Comparison of ENCODE assay signal across 24 mouse cellular contexts in the genomic region with DNA sequence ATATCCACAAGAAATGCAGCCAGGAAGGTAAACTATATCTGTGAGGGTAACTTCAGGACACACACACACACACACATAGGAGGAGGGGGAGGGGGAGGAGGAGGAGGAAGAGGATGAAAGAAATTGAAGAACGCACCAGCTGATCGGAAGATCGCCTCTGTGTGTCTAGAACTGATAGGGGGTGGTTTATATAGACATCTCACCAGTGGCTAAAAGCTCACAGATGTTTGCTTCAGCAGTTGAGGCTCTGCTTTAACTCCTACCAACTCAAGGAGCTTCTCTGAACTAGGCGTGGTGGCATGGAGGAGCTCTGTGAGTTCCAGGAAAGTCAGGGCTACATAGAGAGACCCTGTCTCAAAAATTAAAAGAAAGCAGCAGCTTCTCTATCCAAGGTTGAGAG.
DNase-seq lines count a peak whose midpoint lies in the region; ATAC-seq and TF ChIP-seq lines count a peak whose summit lies in the region.
"Had no signal": no experiment of that assay in that cellular context is flagged by ENCODE, and none has a peak within 500 bp of the region (broad histone marks: within the 10 kb centered on the region; RNA-seq: fewer than 3 reads in every experiment).

No protein-coding gene starts in this region.

- no peaks in the 10 kb centered on the region for H3K36me3 ChIP-seq in liver, embryonic 11.5 days (ENCODE audit: control insufficient read depth, insufficient read depth, low read length)
- no peaks in the 10 kb centered on the region for H3K36me3 ChIP-seq in liver, embryonic 14.5 days (replicated peaks; ENCODE audit: control insufficient read depth, insufficient read depth, low read depth)
- H3K36me3 ChIP-seq: embryonic facial prominence, embryonic 12.5 days; hindbrain, embryonic 12.5 days; hindbrain, embryonic 15.5 days had no signal

- H3K9ac ChIP-seq in liver, embryonic 11.5 days (ENCODE audit: low read depth, low read length) = no peak overlapping the region
- H3K9ac ChIP-seq in liver, embryonic 14.5 days (replicated peaks) = no peak overlapping the region
- H3K9ac ChIP-seq: embryonic facial prominence, embryonic 12.5 days; embryonic facial prominence, embryonic 15.5 days; forebrain, postnatal 0 days; hindbrain, embryonic 12.5 days; hindbrain, embryonic 15.5 days had no signal

- TF ChIP-seq EP300 in liver, embryonic 14.5 days (IDR thresholded peaks at IDR 0.05; ENCODE audit: low read depth) = no peak

- peak; percentile 69 for ATAC-seq in liver, embryonic 11.5 days (replicated peaks; ENCODE audit: low FRiP score)
- ATAC-seq in common myeloid progenitor, adult 5-6 weeks (replicated peaks; ENCODE audit: low read depth, poor library complexity, severe bottlenecking) = 0 out of 2 replicates have a peak, but pooled peaks have one; percentile 36
- peak; percentile 58; the same call in 1 of the 2 replicates for ATAC-seq in liver, embryonic 14.5 days (ENCODE audit: insufficient read depth)
- peak; percentile 71 for ATAC-seq in megakaryocyte progenitor cell, adult 5-6 weeks (replicated peaks; ENCODE audit: poor library complexity)
- ATAC-seq: forebrain, embryonic 14.5 days; forebrain, postnatal 0 days had no signal

- no peak overlapping the region for H3K4me2 ChIP-seq in liver, embryonic 11.5 days
- no peak overlapping the region for H3K4me2 ChIP-seq in liver, embryonic 14.5 days (ENCODE audit: low read depth)
- H3K4me2 ChIP-seq: embryonic facial prominence, embryonic 12.5 days; embryonic facial prominence, embryonic 15.5 days; heart, embryonic 11.5 days; hindbrain, embryonic 12.5 days; hindbrain, embryonic 15.5 days had no signal

- H3K27ac ChIP-seq in liver, embryonic 11.5 days (ENCODE audit: low read depth, low read length) = no peak overlapping the region
- no peak overlapping the region for H3K27ac ChIP-seq in liver, embryonic 14.5 days
- H3K27ac ChIP-seq: embryonic facial prominence, embryonic 12.5 days; embryonic facial prominence, embryonic 15.5 days; gastrocnemius, adult 2 months; hindbrain, embryonic 12.5 days; hindbrain, embryonic 15.5 days had no signal

- TF ChIP-seq CTCF in liver, embryonic 14.5 days (IDR thresholded peaks at IDR 0.05; ENCODE audit: low read depth) = no peak

- no peak for DNase-seq in liver, embryonic 11.5 days (ENCODE audit: low spot score)
- no peak for DNase-seq in liver
- DNase-seq in liver, embryonic 14.5 days (ENCODE audit: low read depth in 3 of 3, low spot score in 3 of 3) = no peak
- no peak for DNase-seq in layer of hippocampus, adult 18-20 months (ENCODE audit: low spot score in 2 of 2)
- DNase-seq in embryo, embryonic 9.5 days (ENCODE audit: extremely low spot score) = no peak
- no peak for DNase-seq in thymus, adult 18-20 months
- DNase-seq: adrenal gland, adult 2 months; adrenal gland, postnatal 14 days; cerebellum, adult 11 months; cerebellum, adult 2 months; cerebellum, postnatal 10 days; cerebellum, postnatal 36 days; forebrain, postnatal 0 days; gastrocnemius, adult 2 months; gastrocnemius, postnatal 14 days; heart, adult 11 months had no signal

- H3K27me3 ChIP-seq in liver, embryonic 11.5 days (replicated peaks; ENCODE audit: control insufficient read depth, insufficient read depth, low read length) = no peaks in the 10 kb centered on the region
- H3K27me3 ChIP-seq in liver, embryonic 14.5 days (ENCODE audit: control insufficient read depth, insufficient read depth, low read length) = no peaks in the 10 kb centered on the region
- H3K27me3 ChIP-seq: embryonic facial prominence, embryonic 12.5 days; embryonic facial prominence, embryonic 15.5 days; hindbrain, embryonic 12.5 days; hindbrain, embryonic 15.5 days had no signal

- no peaks in the 10 kb centered on the region for H3K9me3 ChIP-seq in liver, embryonic 11.5 days (ENCODE audit: control insufficient read depth, low read length)
- H3K9me3 ChIP-seq in liver, embryonic 14.5 days (ENCODE audit: control insufficient read depth, low read length) = no peaks in the 10 kb centered on the region
- H3K9me3 ChIP-seq: embryonic facial prominence, embryonic 12.5 days; embryonic facial prominence, embryonic 15.5 days; hindbrain, embryonic 12.5 days; hindbrain, embryonic 15.5 days had no signal

- H3K4me1 ChIP-seq in liver, embryonic 11.5 days (replicated peaks; ENCODE audit: control insufficient read depth, insufficient read depth, low read length) = peaks cover 3% of the 10 kb centered on the region; the same call in 1 of the 2 replicates
- peaks cover 3 to 5% of the 10 kb centered on the region in 2 experiments; a peak in 3 of 4 replicates for H3K4me1 ChIP-seq in liver, embryonic 14.5 days (replicated peaks; ENCODE audit: control insufficient read depth in 2 of 2, insufficient read depth in 2 of 2, low read length in 1 of 2)
- H3K4me1 ChIP-seq: embryonic facial prominence, embryonic 12.5 days; embryonic facial prominence, embryonic 15.5 days; hindbrain, embryonic 12.5 days; hindbrain, embryonic 15.5 days had no signal

- WGBS in liver, embryonic 11.5 days = 72% methylated on average over 4 of the region's 4 CpGs
- WGBS in liver, embryonic 14.5 days (ENCODE audit: insufficient replicate concordance) = 28% methylated on average over 4 of the region's 4 CpGs

- no peak overlapping the region for H3K4me3 ChIP-seq in liver, embryonic 11.5 days (ENCODE audit: low read depth, low read length)
- no peak overlapping the region for H3K4me3 ChIP-seq in liver, embryonic 14.5 days (ENCODE audit: insufficient read depth in 1 of 2, low read depth in 2 of 2, low read length in 2 of 2)
- H3K4me3 ChIP-seq: embryonic facial prominence, embryonic 12.5 days; embryonic facial prominence, embryonic 15.5 days; gastrocnemius, adult 2 months; hindbrain, embryonic 12.5 days; hindbrain, embryonic 15.5 days had no signal
